Mouse (Mus musculus): ENCODE data around the gene Bex2. TPM values are rescaled to one million over a fixed set of nuclear protein-coding genes. Genes with fewer than 3 reads are reported as not detected.
"Not testable (repeated sequence)": the region's sequence is repeated elsewhere in the genome, so short reads cannot be mapped to it uniquely, and the experiment has no call there.

The Bex2 gene
- polyA plus RNA-seq (2015; fragmentation: Nextera tagmentation; extraction: Ambion mirVana), result 80.4 and 92.3 TPM in 2 replicates

DNA sequence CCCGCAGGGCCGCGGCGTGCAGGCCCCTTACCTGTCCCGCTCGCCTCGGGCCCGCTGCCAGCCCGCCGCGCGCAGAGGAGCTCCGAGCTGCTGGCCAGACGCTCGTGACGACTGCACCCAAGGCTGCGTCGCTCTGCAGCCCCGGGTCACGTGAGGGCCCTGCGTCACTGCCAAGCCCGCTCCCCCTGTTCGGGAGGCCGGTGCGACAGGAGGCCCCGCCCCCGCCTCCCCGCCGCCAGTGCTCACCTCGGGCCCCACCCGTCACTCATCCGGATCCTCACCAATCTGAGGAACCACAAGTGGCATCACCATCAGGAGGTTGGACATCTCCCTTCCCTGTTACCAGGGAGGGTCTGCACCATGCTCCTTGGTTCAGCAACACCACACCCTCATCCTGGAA is at the start of gene Bex2:
Gene Bex2, minus strand, starts transcription at position 217 of the 400 bp plus-strand sequence.
- H3K27ac ChIP-seq (ENCODE audit: low read length); H3K36me3 ChIP-seq (ENCODE audit: control insufficient read depth, insufficient read depth, low read length); H3K9me3 ChIP-seq (replicated peaks; ENCODE audit: control insufficient read depth, low read length); H3K9ac ChIP-seq (ENCODE audit: low read length); H3K27me3 ChIP-seq (ENCODE audit: control insufficient read depth, insufficient read depth, low read length); H3K4me1 ChIP-seq (ENCODE audit: control insufficient read depth, insufficient read depth, low read length): not testable (repeated sequence)
- peak; percentile 97 for ATAC-seq (ENCODE audit: insufficient read depth, low FRiP score)
- WGBS, result no CpG with 5 or more reads among the region's 32 CpGs
- H3K4me3 ChIP-seq (replicated peaks; ENCODE audit: low read length), result peak within 1 kb of the TSS; percentile 32
- H3K4me2 ChIP-seq (ENCODE audit: low read depth, low read length), result peak within 1 kb of the TSS; percentile 40; the same call in 1 of the 2 replicates

DNA sequence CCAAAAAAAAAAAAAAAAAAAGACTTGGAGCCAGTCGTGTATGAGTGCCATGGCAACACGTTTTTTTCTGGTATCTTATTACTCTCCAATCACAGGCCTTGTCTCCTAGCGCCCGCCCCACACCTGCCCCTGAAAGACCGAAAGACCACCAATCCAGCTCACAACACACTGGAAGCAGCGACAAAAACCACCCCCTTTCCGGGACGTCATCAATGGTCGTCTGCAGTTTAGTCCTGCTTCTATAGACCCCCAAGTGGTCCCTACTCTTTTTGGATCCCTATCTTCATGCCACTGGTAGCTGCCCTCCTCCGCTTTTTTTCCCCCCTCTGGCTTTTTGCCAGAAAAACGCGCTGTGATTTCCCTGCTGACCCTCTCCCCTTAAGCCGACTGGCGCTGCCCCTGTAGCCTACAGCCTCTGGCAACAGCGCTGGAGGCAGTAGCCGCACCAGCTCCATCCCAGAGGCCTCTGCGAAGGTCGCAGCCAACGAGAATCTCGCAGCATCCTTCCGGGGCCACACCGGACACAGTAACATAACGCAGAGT is 47.5 kb upstream of the Bex2 start:
- no peaks in the 10 kb centered on the region for H3K9me3 ChIP-seq (replicated peaks; ENCODE audit: control insufficient read depth, low read length)
- ATAC-seq (ENCODE audit: insufficient read depth, low FRiP score), result peak; percentile 93
- peak overlapping the region; percentile 45; the same call in 1 of the 2 replicates for H3K9ac ChIP-seq (ENCODE audit: low read length)
- no peaks in the 10 kb centered on the region; the same call in 1 of the 2 replicates for H3K27me3 ChIP-seq (ENCODE audit: control insufficient read depth, insufficient read depth, low read length)
- no peak overlapping the region for H3K27ac ChIP-seq (ENCODE audit: low read length)
- peak overlapping the region; percentile 40 for H3K4me3 ChIP-seq (replicated peaks; ENCODE audit: low read length)
- 14% methylated on average over 23 of the region's 23 CpGs for WGBS
- H3K36me3 ChIP-seq (ENCODE audit: control insufficient read depth, insufficient read depth, low read length), result no peaks in the 10 kb centered on the region
- no peaks in the 10 kb centered on the region for H3K4me1 ChIP-seq (ENCODE audit: control insufficient read depth, insufficient read depth, low read length)
- peak overlapping the region; percentile 48 for H3K4me2 ChIP-seq (ENCODE audit: low read depth, low read length)

- no peaks in the 10 kb centered on the region; the same call in 1 of the 2 replicates for H3K27me3 ChIP-seq (ENCODE audit: control insufficient read depth, insufficient read depth, low read length)
- peak overlapping the region; percentile 40; the same call in 1 of the 2 replicates for H3K4me3 ChIP-seq (replicated peaks; ENCODE audit: low read length)
- H3K36me3 ChIP-seq (ENCODE audit: control insufficient read depth, insufficient read depth, low read length), result no peaks in the 10 kb centered on the region
- peak overlapping the region; percentile 48; the same call in 1 of the 2 replicates for H3K4me2 ChIP-seq (ENCODE audit: low read depth, low read length)
- WGBS, result 30% methylated on average over 4 of the region's 4 CpGs
- no peak overlapping the region for H3K27ac ChIP-seq (ENCODE audit: low read length)
- H3K4me1 ChIP-seq (ENCODE audit: control insufficient read depth, insufficient read depth, low read length), result no peaks in the 10 kb centered on the region
- no peak for ATAC-seq (ENCODE audit: insufficient read depth, low FRiP score)
- no peaks in the 10 kb centered on the region for H3K9me3 ChIP-seq (replicated peaks; ENCODE audit: control insufficient read depth, low read length)
- H3K9ac ChIP-seq (ENCODE audit: low read length), result no peak overlapping the region
These were observed 47.0 kb upstream of the Bex2 start for GRCm38 (mm10) chrX:136115015-136115414.

- H3K27me3 ChIP-seq (ENCODE audit: control insufficient read depth, insufficient read depth, low read length), result peaks cover 2% of the 10 kb centered on the region; the same call in 1 of the 2 replicates
- no peaks in the 10 kb centered on the region for H3K36me3 ChIP-seq (ENCODE audit: control insufficient read depth, insufficient read depth, low read length)
- no peak overlapping the region for H3K9ac ChIP-seq (ENCODE audit: low read length)
- H3K4me2 ChIP-seq (ENCODE audit: low read depth, low read length), result no peak overlapping the region
- no peaks in the 10 kb centered on the region for H3K9me3 ChIP-seq (replicated peaks; ENCODE audit: control insufficient read depth, low read length)
- H3K27ac ChIP-seq (ENCODE audit: low read length), result no peak overlapping the region
- 39% methylated on average over 6 of the region's 6 CpGs for WGBS
- no peak for ATAC-seq (ENCODE audit: insufficient read depth, low FRiP score)
- H3K4me3 ChIP-seq (replicated peaks; ENCODE audit: low read length), result no peak overlapping the region
- no peaks in the 10 kb centered on the region for H3K4me1 ChIP-seq (ENCODE audit: control insufficient read depth, insufficient read depth, low read length)
These were observed 39.9 kb upstream of the Bex2 start for GRCm38 (mm10) chrX:136107942-136108341.

- 0 out of 2 replicates have a peak, but pooled peaks cover 2% of the 10 kb centered on the region for H3K27me3 ChIP-seq (ENCODE audit: control insufficient read depth, insufficient read depth, low read length)
- no peaks in the 10 kb centered on the region for H3K36me3 ChIP-seq (ENCODE audit: control insufficient read depth, insufficient read depth, low read length)
- H3K4me3 ChIP-seq (replicated peaks; ENCODE audit: low read length), result no peak overlapping the region
- WGBS, result 61% methylated on average over 3 of the region's 3 CpGs
- H3K27ac ChIP-seq (ENCODE audit: low read length), result no peak overlapping the region
- no peaks in the 10 kb centered on the region for H3K4me1 ChIP-seq (ENCODE audit: control insufficient read depth, insufficient read depth, low read length)
- no peaks in the 10 kb centered on the region for H3K9me3 ChIP-seq (replicated peaks; ENCODE audit: control insufficient read depth, low read length)
- no peak for ATAC-seq (ENCODE audit: insufficient read depth, low FRiP score)
- no peak overlapping the region for H3K4me2 ChIP-seq (ENCODE audit: low read depth, low read length)
- no peak overlapping the region for H3K9ac ChIP-seq (ENCODE audit: low read length)
These were observed 36.7 kb upstream of the Bex2 start for GRCm38 (mm10) chrX:136104724-136105088.

DNA sequence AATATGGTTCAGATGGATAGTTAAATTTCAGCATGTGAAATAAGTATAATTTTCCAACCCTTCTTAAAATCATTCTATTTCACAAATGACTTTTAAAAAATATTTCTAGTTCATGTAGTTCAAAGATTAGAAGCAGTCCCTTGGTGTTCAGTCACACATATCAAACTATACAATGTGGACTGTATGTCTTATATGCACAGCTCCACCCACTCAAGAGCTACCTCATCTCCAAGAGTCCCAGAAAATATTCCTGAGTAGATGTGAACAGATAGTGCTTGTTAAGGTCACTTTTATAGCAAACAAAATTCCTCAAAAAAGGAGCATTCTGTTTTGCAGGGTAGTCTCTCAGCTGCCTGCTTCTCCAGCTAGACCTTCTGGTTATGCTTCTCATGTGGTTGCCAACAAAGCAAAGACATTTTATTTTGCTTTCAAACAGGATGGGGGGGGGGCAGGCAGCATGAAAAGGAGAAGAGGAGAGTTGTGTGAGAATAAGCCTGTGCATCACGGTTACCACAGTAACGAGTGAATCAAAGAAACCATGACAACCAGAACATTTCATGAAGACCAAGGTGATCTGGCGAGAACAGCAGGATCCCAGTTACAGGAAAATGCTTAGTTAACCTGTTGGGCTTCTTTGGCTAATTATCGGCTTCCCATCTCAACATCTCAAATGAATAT is 36.1 kb upstream of the Bex2 start:
- no peaks in the 10 kb centered on the region for H3K36me3 ChIP-seq (ENCODE audit: control insufficient read depth, insufficient read depth, low read length)
- no peaks in the 10 kb centered on the region for H3K9me3 ChIP-seq (replicated peaks; ENCODE audit: control insufficient read depth, low read length)
- H3K4me1 ChIP-seq (ENCODE audit: control insufficient read depth, insufficient read depth, low read length), result no peaks in the 10 kb centered on the region
- H3K27ac ChIP-seq (ENCODE audit: low read length), result no peak overlapping the region
- H3K4me3 ChIP-seq (replicated peaks; ENCODE audit: low read length), result no peak overlapping the region
- H3K27me3 ChIP-seq (ENCODE audit: control insufficient read depth, insufficient read depth, low read length), result 0 out of 2 replicates have a peak, but pooled peaks cover 2% of the 10 kb centered on the region
- WGBS, result 66% methylated on average over 4 of the region's 4 CpGs
- H3K4me2 ChIP-seq (ENCODE audit: low read depth, low read length), result no peak overlapping the region
- ATAC-seq (ENCODE audit: insufficient read depth, low FRiP score), result no peak
- H3K9ac ChIP-seq (ENCODE audit: low read length), result no peak overlapping the region

DNA sequence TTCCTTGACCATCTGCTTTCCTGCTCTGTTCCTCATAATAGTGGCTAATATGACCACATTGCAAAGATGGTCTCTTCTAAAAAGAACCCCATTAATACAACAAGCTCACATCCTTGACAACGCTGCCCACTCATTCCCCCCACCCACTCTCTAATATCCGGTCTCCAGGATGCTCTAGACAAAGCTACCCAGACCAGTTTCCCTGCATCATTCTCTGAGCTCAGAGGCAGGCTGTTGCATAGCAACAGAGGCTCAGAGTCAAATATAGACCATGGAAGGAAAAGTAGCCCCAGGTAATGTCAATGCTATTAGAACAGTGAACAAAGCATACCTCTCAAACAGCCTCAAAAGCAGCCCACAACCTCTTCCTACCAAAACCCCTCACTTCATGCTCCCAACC is 26.4 kb upstream of the Bex2 start:
- H3K4me3 ChIP-seq (replicated peaks; ENCODE audit: low read length), result no peak overlapping the region
- no peaks in the 10 kb centered on the region for H3K36me3 ChIP-seq (ENCODE audit: control insufficient read depth, insufficient read depth, low read length)
- H3K4me2 ChIP-seq (ENCODE audit: low read depth, low read length), result no peak overlapping the region
- H3K27ac ChIP-seq (ENCODE audit: low read length), result no peak overlapping the region
- no peaks in the 10 kb centered on the region for H3K4me1 ChIP-seq (ENCODE audit: control insufficient read depth, insufficient read depth, low read length)
- H3K9me3 ChIP-seq (replicated peaks; ENCODE audit: control insufficient read depth, low read length), result no peaks in the 10 kb centered on the region
- WGBS, result 27% methylated on average over 2 of the region's 2 CpGs
- no peak for ATAC-seq (ENCODE audit: insufficient read depth, low FRiP score)
- no peaks in the 10 kb centered on the region for H3K27me3 ChIP-seq (ENCODE audit: control insufficient read depth, insufficient read depth, low read length)
- H3K9ac ChIP-seq (ENCODE audit: low read length), result no peak overlapping the region

GRCm38 (mm10) chrX:136092497-136093279 is 24.7 kb upstream of the Bex2 start:
- Histone ChIP-seq H3K27me3 (ENCODE audit: control insufficient read depth, insufficient read depth, low read length) (no peaks in the 10 kb centered on the region), H3K9me3 (replicated peaks; ENCODE audit: control insufficient read depth, low read length) (no peaks in the 10 kb centered on the region), H3K36me3 (ENCODE audit: control insufficient read depth, insufficient read depth, low read length) (no peaks in the 10 kb centered on the region), H3K9ac (ENCODE audit: low read length) (no peak overlapping the region), H3K4me3 (replicated peaks; ENCODE audit: low read length) (no peak overlapping the region), H3K4me2 (ENCODE audit: low read depth, low read length) (no peak overlapping the region), H3K4me1 (ENCODE audit: control insufficient read depth, insufficient read depth, low read length) (no peaks in the 10 kb centered on the region), H3K27ac (ENCODE audit: low read length) (no peak overlapping the region)
- WGBS, result 17% methylated on average over 2 of the region's 2 CpGs
- no peak for ATAC-seq (ENCODE audit: insufficient read depth, low FRiP score)

- Histone ChIP-seq H3K27ac (ENCODE audit: low read length) (no peak within 1 kb of the TSS), H3K4me2 (ENCODE audit: low read depth, low read length) (no peak within 1 kb of the TSS), H3K9me3 (replicated peaks; ENCODE audit: control insufficient read depth, low read length) (no peaks in the 10 kb centered on the region), H3K9ac (ENCODE audit: low read length) (no peak within 1 kb of the TSS), H3K36me3 (ENCODE audit: control insufficient read depth, insufficient read depth, low read length) (no peaks in the 10 kb centered on the region), H3K4me1 (ENCODE audit: control insufficient read depth, insufficient read depth, low read length) (no peaks in the 10 kb centered on the region), H3K27me3 (ENCODE audit: control insufficient read depth, insufficient read depth, low read length) (no peaks in the 10 kb centered on the region), H3K4me3 (replicated peaks; ENCODE audit: low read length) (no peak within 1 kb of the TSS)
- WGBS, result 73% methylated on average over 9 of the region's 9 CpGs
- no peak for ATAC-seq (ENCODE audit: insufficient read depth, low FRiP score)
These were observed 17.1 kb upstream of the Bex2 start, which contains the start of gene Nxf3 for GRCm38 (mm10) chrX:136085155-136085554. TSS of gene Nxf3 (minus strand) at chrX:136085255.
